Comparison of ENCODE assay signal across 8 mouse cellular contexts in the genomic region with DNA sequence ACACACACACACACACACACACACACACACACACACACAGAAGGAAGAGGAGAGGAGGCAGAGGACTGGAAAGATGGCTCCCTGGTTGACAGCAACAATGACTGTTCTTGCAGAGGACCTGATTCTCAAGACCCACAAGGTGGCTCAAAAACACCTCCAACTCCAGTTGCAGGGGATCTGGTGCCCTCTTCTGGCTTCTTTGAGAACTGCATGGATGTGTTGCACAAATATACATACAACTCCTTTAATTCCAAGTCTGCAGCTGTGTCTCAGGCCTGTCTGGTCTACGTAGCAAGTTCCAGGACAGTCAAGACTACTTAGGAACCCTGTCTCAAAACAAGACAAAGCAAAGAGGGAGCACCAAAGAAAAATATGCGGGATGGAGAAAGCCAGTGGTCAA. TPM values are rescaled to one million over a fixed set of nuclear protein-coding genes. Genes with fewer than 3 reads are reported as not detected.
DNase-seq lines count a peak whose midpoint lies in the region; ATAC-seq and TF ChIP-seq lines count a peak whose summit lies in the region.

No protein-coding gene starts in this region.

- H3K9ac ChIP-seq in forebrain, embryonic 16.5 days (replicated peaks; ENCODE audit: low read depth, low read length), result no peak overlapping the region
- no peak overlapping the region for H3K9ac ChIP-seq in midbrain, embryonic 13.5 days (replicated peaks)

- peaks cover 10% of the 10 kb centered on the region for H3K4me1 ChIP-seq in forebrain, embryonic 10.5 days
- no peaks in the 10 kb centered on the region for H3K4me1 ChIP-seq in forebrain, embryonic 16.5 days (replicated peaks; ENCODE audit: control insufficient read depth, insufficient read depth, low read length)
- no peaks in the 10 kb centered on the region; the same call in 1 of the 2 replicates for H3K4me1 ChIP-seq in midbrain, embryonic 13.5 days (replicated peaks)
- peaks cover 6% of the 10 kb centered on the region for H3K4me1 ChIP-seq in testis, adult 2 months (ENCODE audit: control insufficient read depth, insufficient read depth, low read length)

- peaks cover 18% of the 10 kb centered on the region for H3K27me3 ChIP-seq in forebrain, embryonic 10.5 days (ENCODE audit: poor library complexity, severe bottlenecking)
- H3K27me3 ChIP-seq in forebrain, embryonic 16.5 days (replicated peaks; ENCODE audit: control insufficient read depth, insufficient read depth, low read length), result no peaks in the 10 kb centered on the region; the same call in 1 of the 2 replicates
- H3K27me3 ChIP-seq in midbrain, embryonic 13.5 days, result peaks cover 17% of the 10 kb centered on the region
- no peaks in the 10 kb centered on the region for H3K27me3 ChIP-seq in testis, adult 2 months (ENCODE audit: control insufficient read depth, insufficient read depth, low read length)

- ATAC-seq in forebrain, embryonic 16.5 days, result no peak
- ATAC-seq in common myeloid progenitor, adult 5-6 weeks (replicated peaks; ENCODE audit: low read depth, poor library complexity, severe bottlenecking), result peak; percentile 65
- ATAC-seq in midbrain, embryonic 13.5 days, result 0 out of 2 replicates have a peak, but pooled peaks have one; percentile 40

- no peaks in the 10 kb centered on the region for H3K9me3 ChIP-seq in forebrain, embryonic 10.5 days
- no peaks in the 10 kb centered on the region for H3K9me3 ChIP-seq in forebrain, embryonic 16.5 days (ENCODE audit: control insufficient read depth, low read length)
- no peaks in the 10 kb centered on the region for H3K9me3 ChIP-seq in midbrain, embryonic 13.5 days

- no peak overlapping the region for H3K4me2 ChIP-seq in forebrain, embryonic 16.5 days (ENCODE audit: low read length)
- no peak overlapping the region for H3K4me2 ChIP-seq in midbrain, embryonic 13.5 days (replicated peaks)

- DNase-seq in forebrain, embryonic 10.5 days (ENCODE audit: extremely low spot score, low spot score), result peak; percentile 77
- peak; percentile 48 to 57 for DNase-seq in urinary bladder, adult 18-20 months (ENCODE audit: low spot score in 2 of 2)
- no peak for DNase-seq in urinary bladder, postnatal 10 days (ENCODE audit: low spot score)
- peak; percentile 83 to 86 for DNase-seq in kidney, postnatal 4 days

- H3K27ac ChIP-seq in forebrain, embryonic 10.5 days, result no peak overlapping the region
- H3K27ac ChIP-seq in forebrain, embryonic 16.5 days (ENCODE audit: low read length), result no peak overlapping the region
- H3K27ac ChIP-seq in midbrain, embryonic 13.5 days, result no peak overlapping the region
- no peak overlapping the region for H3K27ac ChIP-seq in testis, adult 2 months (ENCODE audit: control insufficient read depth, insufficient read depth, low read depth, low read length)

- H3K36me3 ChIP-seq in forebrain, embryonic 10.5 days (replicated peaks), result peaks cover 63% of the 10 kb centered on the region
- H3K36me3 ChIP-seq in forebrain, embryonic 16.5 days (ENCODE audit: control insufficient read depth, insufficient read depth), result peaks cover 2% of the 10 kb centered on the region; the same call in 1 of the 2 replicates
- peaks cover 24% of the 10 kb centered on the region for H3K36me3 ChIP-seq in midbrain, embryonic 13.5 days
- H3K36me3 ChIP-seq in testis, adult 2 months (ENCODE audit: control insufficient read depth, insufficient read depth, low read length), result no peaks in the 10 kb centered on the region; the same call in 1 of the 2 replicates

- H3K4me3 ChIP-seq in forebrain, embryonic 10.5 days, result no peak overlapping the region
- no peak overlapping the region for H3K4me3 ChIP-seq in forebrain, embryonic 16.5 days (replicated peaks; ENCODE audit: low read length)
- H3K4me3 ChIP-seq in midbrain, embryonic 13.5 days (replicated peaks), result no peak overlapping the region
- no peak overlapping the region for H3K4me3 ChIP-seq in testis, adult 2 months (ENCODE audit: control insufficient read depth, low read depth, low read length)

- peak; percentile 19; the same call in 1 of the 2 replicates for TF ChIP-seq CTCF in testis, adult 2 months (IDR thresholded peaks at IDR 0.05; ENCODE audit: control insufficient read depth, insufficient read depth, insufficient replicate concordance, low read depth, low read length)

- no peak for TF ChIP-seq POLR2A in testis, adult 2 months (IDR thresholded peaks at IDR 0.05; ENCODE audit: control insufficient read depth, low read depth, low read length)

- WGBS in forebrain, embryonic 10.5 days, result 54% methylated on average over 2 of the region's 2 CpGs
- WGBS in forebrain, embryonic 16.5 days, result 42% methylated on average over 2 of the region's 2 CpGs
- WGBS in midbrain, embryonic 13.5 days, result 51% methylated on average over 2 of the region's 2 CpGs

RNA-seq across cellular contexts. Expression of a gene that starts 10.0 kb away (rescaled TPM):
- 1.3 and 1.8 TPM in 2 replicates for polyA plus RNA-seq in forebrain, embryonic 10.5 days (2016; fragmentation: Nextera tagmentation; extraction: Ambion mirVana)
- 2.2 and 2.4 TPM in 2 replicates for polyA plus RNA-seq in forebrain, embryonic 16.5 days (2015; fragmentation: Nextera tagmentation; extraction: Ambion mirVana)
- total RNA-seq in common myeloid progenitor, adult 5-6 weeks (2017), result not detected in 2 replicates
- polyA plus RNA-seq in midbrain, embryonic 13.5 days (2015; fragmentation: Nextera tagmentation; extraction: Ambion mirVana), result 1.9 and 2.7 TPM in 2 replicates
- polyA plus RNA-seq in testis, adult 2 months (2012; rRNA removed), result 0.30 and 0.32 TPM in 2 replicates

RNA-seq across cellular contexts. Expression of a gene that starts 12.5 kb away (rescaled TPM):
- not detected in 2 replicates for polyA plus RNA-seq in forebrain, embryonic 10.5 days (2016; fragmentation: Nextera tagmentation; extraction: Ambion mirVana)
- polyA plus RNA-seq in forebrain, embryonic 16.5 days (2015; fragmentation: Nextera tagmentation; extraction: Ambion mirVana), result not detected in 2 replicates
- total RNA-seq in common myeloid progenitor, adult 5-6 weeks (2017), result not detected in 2 replicates
- polyA plus RNA-seq in midbrain, embryonic 13.5 days (2015; fragmentation: Nextera tagmentation; extraction: Ambion mirVana), result not detected in 2 replicates
- 477 and 542 TPM in 2 replicates for polyA plus RNA-seq in testis, adult 2 months (2012; rRNA removed)

RNA-seq across cellular contexts. Expression of a gene that starts 12.6 kb away (rescaled TPM):
- polyA plus RNA-seq in forebrain, embryonic 10.5 days (2016; fragmentation: Nextera tagmentation; extraction: Ambion mirVana), result 1,199 and 1,255 TPM in 2 replicates
- 1,287 and 1,394 TPM in 2 replicates for polyA plus RNA-seq in forebrain, embryonic 16.5 days (2015; fragmentation: Nextera tagmentation; extraction: Ambion mirVana)
- 631 and 634 TPM in 2 replicates for total RNA-seq in common myeloid progenitor, adult 5-6 weeks (2017)
- 1,603 and 1,658 TPM in 2 replicates for polyA plus RNA-seq in midbrain, embryonic 13.5 days (2015; fragmentation: Nextera tagmentation; extraction: Ambion mirVana)
- 59.6 and 68.5 TPM in 2 replicates for polyA plus RNA-seq in testis, adult 2 months (2012; rRNA removed)

RNA-seq across cellular contexts. Expression of a gene that starts 12.8 kb away (rescaled TPM):
- 163 and 173 TPM in 2 replicates for polyA plus RNA-seq in forebrain, embryonic 10.5 days (2016; fragmentation: Nextera tagmentation; extraction: Ambion mirVana)
- 79.9 and 85.8 TPM in 2 replicates for polyA plus RNA-seq in forebrain, embryonic 16.5 days (2015; fragmentation: Nextera tagmentation; extraction: Ambion mirVana)
- total RNA-seq in common myeloid progenitor, adult 5-6 weeks (2017), result 95.8 and 148 TPM in 2 replicates
- 66.5 and 68.6 TPM in 2 replicates for polyA plus RNA-seq in midbrain, embryonic 13.5 days (2015; fragmentation: Nextera tagmentation; extraction: Ambion mirVana)
- polyA plus RNA-seq in testis, adult 2 months (2012; rRNA removed), result 1,424 and 1,585 TPM in 2 replicates

RNA-seq across cellular contexts. Expression of a gene that starts 19.6 kb away (rescaled TPM):
- polyA plus RNA-seq in forebrain, embryonic 10.5 days (2016; fragmentation: Nextera tagmentation; extraction: Ambion mirVana), result 2.6 and 3.8 TPM in 2 replicates
- polyA plus RNA-seq in forebrain, embryonic 16.5 days (2015; fragmentation: Nextera tagmentation; extraction: Ambion mirVana), result 52.4 and 65.8 TPM in 2 replicates
- not detected in 2 replicates for total RNA-seq in common myeloid progenitor, adult 5-6 weeks (2017)
- polyA plus RNA-seq in midbrain, embryonic 13.5 days (2015; fragmentation: Nextera tagmentation; extraction: Ambion mirVana), result 55.6 and 56.1 TPM in 2 replicates
- polyA plus RNA-seq in testis, adult 2 months (2012; rRNA removed), result 1.5 and 1.6 TPM in 2 replicates

Comparison
In these comparisons a context has a peak if more than half of its experiments do, and no peak if none do; other contexts are left out.
1. RNA of a gene that starts 12.5 kb away (polyA plus RNA-seq): 477 to 542 TPM in testis, adult 2 months; not detected in forebrain, embryonic 10.5 days, not detected in forebrain, embryonic 16.5 days and not detected in midbrain, embryonic 13.5 days; every median in the first group is over 100 times any median in the second.
2. RNA of a gene that starts 12.6 kb away (polyA plus RNA-seq): 1,603 to 1,658 TPM in midbrain, embryonic 13.5 days, 1,287 to 1,394 TPM in forebrain, embryonic 16.5 days and 1,199 to 1,255 TPM in forebrain, embryonic 10.5 days; 59.6 to 68.5 TPM in testis, adult 2 months; every median in the first group is over 10 times any median in the second.